Mouse (Mus musculus) urinary bladder, postnatal 10 days (tissue): ENCODE measurements around the gene Herc6.
"Not testable (repeated sequence)": the region's sequence is repeated elsewhere in the genome, so short reads cannot be mapped to it uniquely, and the experiment has no call there.

Source experiments
- DNase-seq: peaks from one replicate; pipeline ENCODE4 v3.0.0; 2022; ENCODE audit warnings: low spot score

Gene Herc6

DNA sequence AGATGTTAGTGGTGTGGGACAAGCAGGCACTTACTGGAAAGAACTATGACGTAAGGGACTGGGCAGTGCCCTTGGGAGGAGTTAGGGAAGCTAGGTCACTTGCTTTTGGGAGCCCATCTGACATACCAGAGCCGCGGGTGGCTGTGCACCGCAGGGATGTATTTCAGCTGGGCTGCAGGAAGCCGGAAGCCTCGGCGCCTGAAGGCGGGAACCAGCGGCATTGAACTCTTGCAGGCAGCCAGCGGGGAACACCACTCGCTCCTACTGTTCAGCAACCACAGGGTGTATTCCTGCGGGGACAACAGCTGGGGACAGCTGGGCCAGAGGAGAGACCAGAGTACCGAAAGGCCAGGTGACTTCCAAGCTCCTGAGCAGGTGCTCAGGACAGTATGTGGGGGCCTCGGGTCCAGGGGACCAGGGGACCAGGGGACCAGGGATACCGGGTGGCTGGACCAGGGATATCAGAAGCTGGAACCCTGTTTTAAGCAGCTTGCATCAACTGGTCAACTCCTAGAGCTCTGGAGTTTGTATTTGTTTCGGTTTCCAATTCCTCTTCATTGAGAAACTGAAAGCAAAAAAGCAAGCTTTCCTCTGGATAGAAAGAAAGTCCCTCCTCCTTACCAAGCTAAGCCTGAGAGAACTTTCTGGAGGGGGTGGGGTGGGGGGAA is at the start of gene Herc6:
Gene Herc6, plus strand, starts transcription at position 120 of the 668 bp plus-strand sequence.
- DNase-seq = no peak

DNA sequence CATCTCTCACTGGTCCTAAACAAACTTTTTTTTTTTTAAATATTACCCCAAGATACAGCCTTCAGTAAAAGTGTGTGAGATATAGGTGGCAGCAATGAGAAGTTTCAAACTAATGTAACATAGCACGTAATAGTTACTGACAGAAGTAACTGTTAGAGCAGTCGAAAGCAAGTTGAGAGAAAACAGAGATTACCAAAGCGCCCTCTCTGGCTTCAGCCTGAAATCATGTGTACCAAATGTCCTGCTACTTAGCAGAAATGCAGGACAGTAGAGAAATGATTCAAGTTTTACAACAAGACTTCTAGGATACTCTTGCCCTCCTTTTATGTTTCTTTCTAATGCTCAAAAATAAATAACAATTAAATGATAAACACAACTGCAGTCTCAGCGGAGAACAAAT is 49.8 kb upstream of the Herc6 start:
- DNase-seq = no peak

DNA sequence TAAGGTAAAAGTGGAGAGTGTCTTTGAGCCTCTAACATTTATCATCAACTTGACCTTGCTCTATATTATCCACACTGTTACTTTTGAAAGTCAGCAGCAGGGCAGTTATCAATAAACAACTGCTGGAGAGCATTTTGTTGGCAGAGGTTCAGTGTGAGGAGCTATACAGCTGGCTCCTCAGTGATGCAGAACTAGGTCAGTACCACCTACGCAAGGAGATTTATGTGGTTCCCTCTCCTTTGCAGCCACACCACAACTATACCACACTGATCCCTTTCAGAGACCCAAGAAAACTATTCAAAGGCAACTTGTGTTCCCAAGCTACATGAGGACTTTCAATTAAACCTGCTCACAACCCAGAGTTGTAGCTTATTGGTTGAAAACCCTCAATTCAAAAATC is 49.4 kb upstream of the Herc6 start:
- DNase-seq = no peak

DNA sequence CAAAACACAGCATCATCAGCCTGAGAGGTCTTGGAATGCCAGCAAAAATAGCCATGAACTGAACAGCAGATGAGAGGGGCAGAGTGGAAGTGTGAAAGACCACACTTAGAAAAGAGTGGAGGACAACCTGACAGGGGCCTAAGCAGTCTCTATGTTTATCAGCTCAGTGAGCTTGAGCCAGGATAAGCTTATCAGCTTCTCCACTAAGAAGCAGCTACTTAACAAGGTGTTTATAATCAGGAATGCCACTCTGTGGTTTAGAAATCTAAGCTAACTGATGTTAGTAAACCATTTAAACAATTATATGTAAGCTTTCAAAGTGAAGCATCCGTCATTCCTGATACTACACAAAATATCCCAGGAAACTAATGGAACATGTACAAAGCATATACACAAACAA is 48.8 kb upstream of the Herc6 start:
- DNase-seq = no peak

DNA sequence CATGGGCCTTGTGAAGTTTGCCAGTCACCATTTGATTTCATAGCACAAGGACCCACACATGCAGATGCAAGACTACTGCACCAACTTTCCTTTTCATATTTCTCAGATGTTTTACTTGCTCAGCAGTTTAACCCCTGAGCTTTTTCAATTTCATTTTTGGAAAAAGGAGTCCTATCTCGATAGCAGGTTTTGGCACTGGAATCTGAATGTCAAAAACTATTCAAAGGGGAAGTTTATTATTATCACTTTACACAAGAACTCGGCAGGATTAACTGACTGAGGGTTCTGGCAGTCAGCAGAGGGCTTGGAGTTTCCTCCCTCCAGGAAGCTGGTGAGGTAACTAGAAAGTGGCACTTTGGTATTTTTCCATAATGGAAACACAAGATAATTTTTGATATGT is 47.4 kb upstream of the Herc6 start:
- DNase-seq = no peak

DNA sequence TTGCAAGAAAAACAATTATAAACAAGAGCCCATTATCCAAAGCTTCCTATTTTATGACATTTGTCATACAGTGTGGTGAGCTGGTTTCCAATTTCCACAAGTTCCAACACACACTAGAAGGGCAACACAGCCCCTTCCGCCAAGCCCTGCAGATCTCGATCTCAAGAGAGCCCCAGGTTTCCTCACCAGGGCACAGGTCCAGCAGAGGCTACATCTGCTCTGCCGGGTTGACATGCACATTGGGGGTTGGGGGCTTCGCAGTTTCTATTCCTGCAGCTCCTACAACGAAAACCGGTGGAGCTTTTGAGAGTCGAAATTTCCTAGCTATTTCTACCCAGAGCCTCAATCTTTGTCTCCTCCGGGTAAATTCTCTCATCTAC is 46.6 kb upstream of the Herc6 start:
- no peak for DNase-seq

DNA sequence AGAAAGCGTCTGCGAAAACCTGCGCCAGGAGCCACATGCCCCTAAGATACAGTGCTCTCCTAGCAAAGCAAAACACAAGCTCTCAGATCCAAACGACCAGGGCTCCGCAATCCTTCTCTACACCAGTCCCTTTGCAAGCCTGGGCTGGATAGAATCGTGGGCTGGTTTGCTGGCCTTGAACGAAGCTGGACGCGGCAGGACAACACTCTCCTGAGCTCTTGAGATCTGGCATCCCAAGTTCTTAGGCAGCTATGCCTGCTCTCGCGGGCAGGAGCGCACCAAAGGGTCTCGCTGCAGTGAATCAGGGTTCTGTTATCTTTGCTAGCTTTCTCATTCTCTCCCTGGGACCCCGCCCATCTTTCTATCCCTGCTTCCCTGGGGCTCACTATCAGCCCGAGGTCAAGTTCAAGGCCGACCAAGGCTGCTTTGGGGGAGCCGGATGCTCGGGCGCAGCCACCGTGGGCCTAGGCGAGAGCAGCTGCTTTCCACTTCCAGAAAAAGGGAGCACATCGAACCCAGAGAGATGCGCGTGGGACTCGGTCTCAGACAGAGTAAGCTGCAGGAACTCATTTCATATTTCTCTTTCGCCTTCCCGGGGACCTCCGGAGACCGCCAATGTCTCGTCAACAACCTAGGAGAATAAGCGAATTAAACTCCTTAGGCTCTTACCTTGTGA is 46.1 kb upstream of the Herc6 start:
- DNase-seq = no peak

DNA sequence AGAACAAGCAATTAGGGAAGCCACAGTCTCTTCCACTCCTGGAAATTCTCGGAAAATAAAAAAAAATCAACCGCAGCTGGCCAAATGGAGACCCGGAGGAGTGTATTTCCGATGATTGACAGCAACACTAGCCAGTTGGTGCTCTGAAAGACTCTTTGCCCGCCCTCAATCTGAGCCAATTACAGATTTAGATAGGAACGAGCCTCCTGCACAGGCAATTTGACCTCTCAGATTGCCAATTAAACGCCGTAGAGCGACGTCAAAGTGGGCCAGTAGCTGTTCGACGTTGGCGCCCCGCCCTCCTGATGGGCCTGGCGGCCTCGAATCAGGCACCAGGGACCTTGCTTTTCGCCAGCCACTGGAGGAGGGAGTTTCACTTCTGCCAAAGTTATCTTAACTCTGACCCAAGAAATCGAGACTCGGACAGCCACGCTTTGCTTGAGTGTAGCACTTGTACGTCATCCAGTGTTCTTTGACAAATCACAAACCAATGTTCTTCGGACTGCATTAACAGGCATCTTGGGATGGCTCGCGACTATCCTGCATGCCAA is 45.3 kb upstream of the Herc6 start, which contains the start of gene Ppm1k:
Gene Ppm1k, minus strand, starts transcription at position 83 of the 551 bp plus-strand sequence.
- DNase-seq = peak; percentile 93

DNA sequence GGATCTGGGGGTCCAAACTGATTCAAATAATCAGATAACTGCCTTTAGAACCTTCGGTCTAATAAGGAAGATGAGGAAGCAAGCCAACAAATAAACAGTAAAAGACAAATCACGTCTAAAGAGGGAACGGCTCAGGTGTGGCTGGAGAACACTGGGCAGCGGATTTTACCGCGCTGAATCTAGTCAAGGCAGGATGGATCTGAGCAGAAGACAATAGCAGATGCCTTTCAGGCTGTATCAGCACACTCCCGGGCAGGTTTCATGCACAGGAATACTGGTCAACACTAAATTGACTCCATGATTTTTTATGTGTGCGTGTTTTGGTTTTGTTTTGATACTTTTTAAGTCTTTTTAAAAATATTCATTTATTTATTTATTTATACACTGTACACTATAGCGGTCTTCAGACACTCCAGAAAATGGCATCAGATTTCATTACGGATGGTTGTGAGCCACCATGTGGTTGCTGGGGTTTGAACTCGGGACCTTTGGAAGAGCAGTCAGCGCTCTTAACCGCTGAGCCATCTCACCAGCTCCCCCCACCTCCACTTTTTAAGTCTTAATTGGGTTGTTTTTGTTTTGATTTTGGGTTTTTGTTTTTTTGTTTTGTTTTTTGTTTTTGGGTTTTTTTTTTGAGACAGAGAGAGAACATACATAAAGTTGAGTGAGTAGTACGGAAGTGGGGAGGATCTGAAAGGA is 44.7 kb upstream of the Herc6 start:
- DNase-seq = no peak

DNA sequence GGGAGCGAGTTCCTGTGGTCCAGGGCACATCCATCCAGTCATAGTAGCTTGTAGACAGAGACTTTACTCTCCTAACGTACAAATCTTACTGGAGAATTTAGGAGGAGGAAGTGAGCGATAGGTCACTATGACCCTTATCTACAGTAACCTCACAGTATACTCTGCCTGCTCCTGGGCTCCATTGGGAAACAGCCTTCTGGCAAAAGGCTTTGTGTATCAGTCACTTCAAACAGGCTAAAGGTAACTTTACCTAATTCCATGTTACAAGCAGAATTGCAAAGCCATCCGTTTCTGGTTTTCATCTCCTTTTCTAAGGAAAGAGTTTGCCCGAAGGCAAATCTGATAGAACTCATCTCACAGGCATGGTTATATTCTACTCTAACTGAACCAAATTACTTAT is 42.9 kb upstream of the Herc6 start:
- no peak for DNase-seq

DNA sequence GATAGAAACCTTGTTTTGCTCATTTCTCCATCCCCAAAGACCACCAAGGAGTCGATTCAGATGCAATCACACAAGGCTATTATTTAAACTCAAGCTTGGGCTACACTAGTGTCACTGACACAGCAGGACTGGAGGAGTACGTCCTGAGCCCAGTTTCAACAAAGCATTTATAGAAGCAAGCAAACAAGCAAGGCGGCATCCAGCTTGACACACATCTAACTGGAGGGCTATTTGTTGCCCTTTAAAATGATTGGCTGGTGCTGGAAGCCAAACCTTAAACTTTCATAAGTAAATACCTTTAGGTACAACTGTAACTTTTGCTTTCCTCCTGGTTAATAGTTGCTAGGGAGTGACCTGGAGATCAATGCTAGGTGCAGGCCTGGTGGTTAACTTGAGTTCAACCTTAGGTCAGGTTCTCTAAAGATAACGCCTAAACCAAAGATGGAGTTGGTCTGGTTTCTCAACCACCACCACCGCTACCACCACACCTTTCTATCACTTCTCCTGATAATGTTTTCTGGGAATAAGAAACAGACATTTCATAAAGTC is 39.8 kb upstream of the Herc6 start:
- DNase-seq = no peak

DNA sequence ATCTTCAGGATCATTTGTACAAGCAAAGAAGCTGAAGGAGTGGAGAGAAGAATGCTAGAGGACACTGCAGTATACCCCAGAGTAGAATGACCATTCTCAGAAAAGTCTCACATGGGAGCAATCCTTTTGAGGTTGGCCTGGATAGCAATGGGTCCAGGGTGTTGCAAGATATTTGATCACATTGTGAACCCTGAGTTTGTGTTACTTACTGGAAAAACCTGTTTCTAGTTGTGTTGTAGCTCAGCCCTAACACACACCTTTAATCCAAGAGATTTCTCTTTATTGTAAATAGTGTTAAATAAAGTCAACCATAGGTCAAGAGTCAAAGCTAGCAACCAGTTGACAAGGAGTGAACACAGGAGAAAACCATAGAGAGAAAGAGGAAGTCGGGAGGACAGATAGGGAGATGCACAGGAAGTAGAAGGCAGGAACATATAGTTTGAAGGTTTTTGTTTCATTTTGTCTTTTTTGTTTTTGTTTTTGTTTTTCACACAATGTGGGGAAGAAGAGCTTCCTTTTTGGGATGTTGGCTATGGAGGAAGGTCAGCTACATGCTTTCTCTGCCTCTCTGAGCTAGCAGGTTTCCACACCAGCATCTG is 39.0 kb upstream of the Herc6 start:
- no peak for DNase-seq

DNA sequence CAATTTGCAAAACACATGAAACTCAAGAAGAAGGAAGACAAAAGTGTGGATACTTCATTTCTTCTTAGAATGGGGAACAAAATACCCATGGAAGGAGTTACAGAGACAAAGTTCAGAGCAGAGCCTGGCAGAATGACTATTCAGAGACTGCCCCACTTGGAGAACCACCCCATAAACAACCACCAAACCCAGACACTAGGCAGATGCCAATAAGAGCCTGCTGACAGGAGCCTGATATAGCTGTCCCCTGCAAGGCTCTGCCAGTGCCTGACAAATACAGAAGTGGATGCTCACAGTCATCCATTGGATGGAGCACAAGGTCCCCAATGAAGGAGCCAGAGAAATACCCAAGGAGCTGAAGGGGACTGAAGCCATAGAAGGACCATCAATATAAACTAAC is 37.2 kb upstream of the Herc6 start:
- DNase-seq = not testable (repeated sequence)

DNA sequence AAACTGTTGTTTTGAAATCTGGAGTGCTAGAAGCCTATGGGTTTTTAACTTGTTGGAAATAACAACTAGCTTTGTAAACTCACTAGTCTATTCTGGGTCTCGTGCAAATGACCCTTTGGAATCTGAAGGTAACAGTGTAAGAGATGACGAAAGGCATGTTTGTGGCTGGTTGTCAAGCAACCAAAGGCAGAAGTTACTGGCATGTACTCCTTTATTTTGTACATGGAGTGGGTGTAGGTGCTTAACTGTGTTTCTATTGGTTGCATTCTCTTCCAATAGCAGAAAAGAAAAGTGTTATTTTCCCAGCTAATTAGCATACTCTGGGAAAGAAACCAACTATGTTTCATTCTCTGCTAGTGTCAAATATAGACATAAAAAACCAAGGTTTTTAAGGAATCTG is 35.9 kb upstream of the Herc6 start:
- no peak for DNase-seq

DNA sequence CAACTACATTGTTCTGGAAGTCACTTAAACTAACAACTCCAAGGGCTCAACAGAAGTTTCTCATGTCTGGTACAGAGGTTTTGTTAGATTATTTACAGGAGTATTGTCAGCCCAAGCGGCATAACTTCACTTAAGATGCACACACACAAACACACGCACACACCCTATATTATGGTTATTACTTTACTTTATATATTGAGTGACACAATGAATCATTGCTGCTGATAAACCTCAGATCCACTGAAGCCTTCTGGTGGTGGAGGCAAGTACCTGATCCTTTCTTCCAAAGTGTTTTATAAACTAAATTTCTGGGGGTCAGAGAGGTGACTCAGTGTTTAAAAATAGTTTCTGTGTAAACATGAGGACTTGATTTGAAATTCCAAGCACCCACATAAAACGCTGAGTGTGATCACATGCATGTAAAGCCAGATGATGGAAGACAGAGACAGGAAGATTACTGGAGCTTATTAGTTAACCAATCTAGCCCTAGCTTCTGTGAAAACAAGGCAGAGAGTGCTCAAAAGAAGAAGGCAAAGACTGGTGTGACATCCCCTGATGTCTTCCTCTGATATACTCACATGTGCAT is 29.5 kb upstream of the Herc6 start:
- DNase-seq = no peak

DNA sequence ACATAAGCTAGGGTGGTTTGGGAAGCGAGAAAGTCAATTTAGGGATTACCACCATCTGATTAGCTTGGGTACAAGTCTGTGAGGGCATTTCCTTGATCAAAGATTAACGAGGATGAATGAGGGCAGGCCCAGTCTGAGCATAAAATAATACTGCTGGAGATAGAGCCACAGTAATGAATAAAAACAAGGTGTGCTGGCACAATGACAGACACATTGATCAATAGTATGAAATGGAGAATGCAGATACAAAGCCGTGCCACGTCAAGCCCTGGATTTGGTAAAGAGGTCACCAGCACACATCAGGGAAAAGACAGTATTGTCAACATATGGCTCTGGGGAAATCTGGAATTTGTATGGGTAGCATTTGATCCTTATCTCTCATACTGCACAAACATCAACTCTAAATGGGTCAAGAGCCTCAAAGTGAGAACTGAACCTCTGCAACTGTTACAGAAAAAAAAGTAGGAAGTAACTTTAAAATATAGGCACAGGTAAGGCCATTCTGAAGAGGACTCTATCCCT is 22.9 kb upstream of the Herc6 start:
- no peak for DNase-seq

DNA sequence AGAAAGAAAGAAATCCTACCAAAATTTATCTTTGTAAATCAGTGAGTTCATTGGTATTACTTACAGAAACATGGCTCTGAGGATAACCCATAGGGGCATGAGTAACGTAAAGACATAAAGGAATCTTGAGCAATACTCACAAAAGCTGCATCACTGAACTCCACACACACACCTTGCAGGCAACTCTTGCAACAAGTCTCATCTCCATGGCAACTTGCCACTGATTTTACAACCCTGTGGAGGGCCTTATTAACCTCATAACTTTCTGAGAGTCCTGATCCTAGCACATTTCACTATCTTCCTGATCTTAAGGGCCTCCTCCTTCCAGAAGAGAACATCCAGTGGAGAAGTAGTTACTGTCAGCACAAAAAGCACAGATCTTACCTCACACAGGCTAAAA is 17.3 kb upstream of the Herc6 start:
- DNase-seq = no peak

DNA sequence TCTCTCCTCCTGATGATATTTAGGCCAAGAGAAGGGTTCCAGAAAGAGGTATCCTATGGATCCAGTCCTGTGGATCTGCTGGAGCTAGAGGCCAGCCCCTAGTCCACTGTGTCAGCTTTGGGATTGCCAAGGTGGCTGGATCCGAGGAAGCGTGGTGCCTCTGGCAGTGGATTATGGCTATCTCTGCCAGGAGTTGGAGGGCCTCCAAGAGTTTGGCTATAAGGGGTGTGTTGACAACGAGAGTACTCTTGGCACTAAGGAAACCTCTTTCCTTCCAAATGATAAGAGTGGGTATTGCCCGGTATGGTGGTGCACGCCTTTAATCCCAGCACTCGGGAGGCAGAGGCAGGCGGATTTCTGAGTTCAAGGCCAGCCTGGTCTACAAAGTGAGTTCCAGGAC is 15.3 kb upstream of the Herc6 start:
- no peak for DNase-seq

DNA sequence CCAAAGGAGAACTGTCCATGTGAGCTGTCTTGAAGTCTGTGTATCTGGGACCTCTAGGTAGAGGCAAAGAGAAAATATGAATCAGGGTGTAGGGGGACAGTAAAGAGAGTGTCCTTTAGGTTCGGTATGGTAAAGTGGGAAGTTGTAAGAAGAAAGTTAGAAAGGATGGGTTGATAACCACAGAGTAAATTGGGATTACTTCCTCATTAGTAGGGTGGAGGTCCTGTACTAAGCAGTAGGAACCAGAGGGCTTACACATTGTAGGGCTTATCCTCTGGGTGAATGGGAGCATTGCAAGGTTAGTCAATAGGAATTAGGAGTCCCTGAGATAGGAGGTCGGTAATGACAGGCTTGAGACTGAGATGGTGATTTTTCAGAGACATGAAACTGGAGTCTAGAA is 13.2 kb upstream of the Herc6 start:
- DNase-seq = no peak

DNA sequence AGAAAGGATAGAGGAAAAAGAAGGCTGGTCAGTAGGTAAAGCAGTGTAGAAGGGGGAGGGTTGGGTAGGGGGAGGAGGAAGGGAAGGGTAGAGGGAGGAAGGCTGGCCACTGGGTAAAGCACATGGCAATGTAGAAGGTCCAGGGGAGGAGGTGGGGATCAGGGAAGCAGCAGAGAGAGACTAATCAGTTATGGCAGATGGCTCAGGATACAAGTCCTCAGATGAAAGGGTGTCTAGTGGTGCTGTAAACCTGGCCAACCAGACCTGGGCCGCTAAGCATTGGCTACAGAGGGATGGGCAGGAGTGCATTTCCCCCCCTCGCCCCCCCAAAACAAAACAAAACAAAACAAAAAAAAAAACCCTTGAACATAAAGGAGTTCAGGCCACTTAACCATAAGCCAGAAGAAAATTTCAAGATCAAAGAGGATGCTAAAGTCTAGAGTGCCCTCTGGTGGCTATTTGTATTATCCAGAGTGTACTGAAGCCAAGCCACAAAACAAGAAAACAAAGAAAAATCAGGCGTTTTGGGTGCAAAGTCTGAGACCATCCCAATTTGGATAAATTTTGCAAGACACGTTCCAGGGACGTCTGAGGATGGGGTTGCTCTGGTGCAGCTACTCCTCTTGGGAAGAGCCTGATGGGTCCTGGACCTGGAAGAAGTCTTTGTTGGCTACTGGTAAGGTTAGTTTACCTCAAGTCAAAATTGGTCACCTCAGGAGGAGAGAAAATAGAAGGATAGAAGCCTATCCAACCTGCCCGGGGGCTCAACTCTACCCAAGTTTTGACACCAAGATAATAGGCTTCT is 10.4 kb upstream of the Herc6 start:
- DNase-seq = no peak

DNA sequence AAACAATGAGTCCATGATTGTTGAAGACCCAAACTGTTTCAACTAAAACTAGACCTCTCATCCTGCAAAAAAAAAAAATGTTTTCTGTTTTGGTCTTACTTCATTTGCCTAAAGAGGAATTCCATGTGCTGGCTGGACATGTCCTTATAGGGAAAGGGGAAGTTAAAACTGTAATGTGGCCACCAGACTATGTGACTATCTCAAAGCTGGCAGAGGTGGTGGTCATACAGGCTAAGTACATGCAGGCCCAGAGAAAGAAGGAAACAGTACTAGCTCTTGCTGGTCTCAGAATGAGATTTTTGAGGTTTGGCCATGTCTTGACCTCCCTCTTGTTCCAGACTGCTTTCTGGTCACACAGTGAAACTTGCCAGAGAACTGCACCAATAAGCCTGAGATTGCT is 9.2 kb upstream of the Herc6 start:
- no peak for DNase-seq
